Mouse (Mus musculus) midbrain, embryonic 15.5 days (tissue): ENCODE results near the gene 4930518I15Rik. TPM values are rescaled to one million over a fixed set of nuclear protein-coding genes. Genes with fewer than 3 reads are reported as not detected.
A peak's percentile ranks its signal among the peaks of the same experiment; 100 is the strongest.
"Not testable (repeated sequence)": the region's sequence is repeated elsewhere in the genome, so short reads cannot be mapped to it uniquely, and the experiment has no call there.

Experiments
- ATAC-seq: fragments of 200-750 bp; cut with Nextera tagmentation; replicated peaks from 2 replicates; pipeline ENCODE4 v1.8.0; 2017; ENCODE audit warnings: moderate TSS enrichment
- H3K27ac ChIP-seq: fragments of 300-500 bp; sonication (generic); 2 replicates; pipeline ENCODE4 v1.5.1; 2015; ENCODE audit warnings: mild to moderate bottlenecking, inconsistent platforms
- H3K27me3 ChIP-seq: fragments of 300-500 bp; sonication (generic); replicated peaks from 2 replicates; pipeline ENCODE4 v1.6.1; 2015; ENCODE audit warnings: inconsistent platforms
- H3K36me3 ChIP-seq: fragments of 300-500 bp; sonication (generic); replicated peaks from 2 replicates; pipeline ENCODE4 v1.6.1; 2015; ENCODE audit warnings: inconsistent platforms
- H3K4me1 ChIP-seq: fragments of 300-500 bp; sonication (generic); 2 replicates; pipeline ENCODE4 v1.6.1; 2015; ENCODE audit warnings: inconsistent platforms
- H3K4me2 ChIP-seq: fragments of 300-500 bp; sonication (generic); 2 replicates; pipeline ENCODE4 v1.6.1; 2015; ENCODE audit warnings: inconsistent platforms, mild to moderate bottlenecking, moderate library complexity
- H3K4me3 ChIP-seq: fragments of 300-500 bp; sonication (generic); 2 replicates; pipeline ENCODE4 v1.5.1; 2015; ENCODE audit warnings: mild to moderate bottlenecking, inconsistent platforms
- H3K9ac ChIP-seq: fragments of 300-500 bp; sonication (generic); 2 replicates; pipeline ENCODE4 v1.6.1; 2015; ENCODE audit warnings: mild to moderate bottlenecking, inconsistent platforms
- H3K9me3 ChIP-seq: fragments of 300-500 bp; sonication (generic); 2 replicates; pipeline ENCODE4 v1.6.1; 2016; ENCODE audit warnings: inconsistent platforms
- WGBS: fragments of 180-500 bp; shearing (Covaris S2); methylation state at CpG from one replicate; pipeline ENCODE4 v1.1.7; 2015; ENCODE audit warnings: mixed read lengths; 5-methylcytosine and 5-hydroxymethylcytosine counted together
- polyA plus RNA-seq: library from polyadenylated mRNA; unstranded; fragments of >200 nt; fragmentation: Nextera tagmentation; extraction: Ambion mirVana; gene quantifications from 2 replicates; pipeline ENCODE4 v1.2.1, GENCODE M21; 2015

Gene 4930518I15Rik
- polyA plus RNA-seq, 1 experiment from 2014 or later = 11.6 TPM

GRCm38 (mm10) chr2:156892821-156893220, 35.1 kb upstream of the 4930518I15Rik start:
- Histone ChIP-seq H3K27ac (no peak overlapping the region), H3K9me3 (no peaks in the 10 kb centered on the region), H3K9ac (no peak overlapping the region), H3K4me1 (peaks cover 15% of the 10 kb centered on the region), H3K4me3 (no peak overlapping the region), H3K27me3 (no peaks in the 10 kb centered on the region), H3K36me3 (no peaks in the 10 kb centered on the region), H3K4me2 (no peak overlapping the region)
- ATAC-seq = no peak
- 65% methylated on average over 6 of the region's 6 CpGs for WGBS

- Histone ChIP-seq H3K4me2 (no peak overlapping the region), H3K27ac (peak overlapping the region; percentile 2; the same call in 1 of the 2 replicates), H3K9me3 (no peaks in the 10 kb centered on the region), H3K4me1 (peaks cover 15% of the 10 kb centered on the region), H3K4me3 (no peak overlapping the region), H3K27me3 (no peaks in the 10 kb centered on the region), H3K9ac (no peak overlapping the region), H3K36me3 (no peaks in the 10 kb centered on the region)
- peak; percentile 80 for ATAC-seq
- 21% methylated on average over 3 of the region's 3 CpGs for WGBS
Observed at GRCm38 (mm10) chr2:156892240-156892639, 34.5 kb upstream of the 4930518I15Rik start.

- H3K9ac ChIP-seq = no peak overlapping the region
- WGBS = 79% methylated on average over 3 of the region's 3 CpGs
- no peak overlapping the region for H3K27ac ChIP-seq
- H3K27me3 ChIP-seq = no peaks in the 10 kb centered on the region
- peaks cover 15% of the 10 kb centered on the region for H3K4me1 ChIP-seq
- no peak overlapping the region for H3K4me2 ChIP-seq
- no peak overlapping the region for H3K4me3 ChIP-seq
- no peaks in the 10 kb centered on the region for H3K36me3 ChIP-seq
- no peaks in the 10 kb centered on the region for H3K9me3 ChIP-seq
- no peak for ATAC-seq
Observed at GRCm38 (mm10) chr2:156888490-156888889, 30.7 kb upstream of the 4930518I15Rik start.

GRCm38 (mm10) chr2:156887017-156887416, 29.3 kb upstream of the 4930518I15Rik start, which contains the start of gene Sla2:
TSS of gene Sla2 (minus strand) at chr2:156887192.
- Histone ChIP-seq H3K4me1 (peaks cover 3% of the 10 kb centered on the region; the same call in 1 of the 2 replicates), H3K9ac (no peak within 1 kb of the TSS), H3K27me3 (no peaks in the 10 kb centered on the region), H3K9me3 (no peaks in the 10 kb centered on the region), H3K27ac (no peak within 1 kb of the TSS), H3K4me3 (no peak within 1 kb of the TSS), H3K4me2 (no peak within 1 kb of the TSS), H3K36me3 (no peaks in the 10 kb centered on the region)
- no peak for ATAC-seq
- 72% methylated on average over 6 of the region's 6 CpGs for WGBS

GRCm38 (mm10) chr2:156886084-156886631, 28.4 kb upstream of the 4930518I15Rik start:
- ATAC-seq = no peak

GRCm38 (mm10) chr2:156885666-156886065, 27.9 kb upstream of the 4930518I15Rik start:
- not testable (repeated sequence) for H3K4me3 ChIP-seq, H3K9me3 ChIP-seq, H3K27ac ChIP-seq, H3K36me3 ChIP-seq, H3K9ac ChIP-seq, ATAC-seq, H3K4me2 ChIP-seq, H3K4me1 ChIP-seq, H3K27me3 ChIP-seq
- WGBS = 89% methylated on average over 2 of the region's 2 CpGs

More at GRCm38 (mm10) chr2:156886084-156886631, 28.4 kb upstream of the 4930518I15Rik start:
- WGBS = 83% methylated on average over 10 of the region's 10 CpGs
- no peak overlapping the region for H3K4me2 ChIP-seq
- no peak overlapping the region for H3K27ac ChIP-seq
- H3K9me3 ChIP-seq = no peaks in the 10 kb centered on the region
- H3K4me1 ChIP-seq = no peaks in the 10 kb centered on the region
- no peaks in the 10 kb centered on the region for H3K27me3 ChIP-seq
- H3K4me3 ChIP-seq = no peak overlapping the region
- no peaks in the 10 kb centered on the region for H3K36me3 ChIP-seq
- H3K9ac ChIP-seq = no peak overlapping the region

- H3K27me3 ChIP-seq = no peaks in the 10 kb centered on the region
- 91% methylated on average over 10 of the region's 10 CpGs for WGBS
- no peaks in the 10 kb centered on the region for H3K4me1 ChIP-seq
- H3K27ac ChIP-seq = no peak overlapping the region
- no peak for ATAC-seq
- H3K36me3 ChIP-seq = no peaks in the 10 kb centered on the region
- no peak overlapping the region for H3K4me3 ChIP-seq
- no peak overlapping the region for H3K9ac ChIP-seq
- no peaks in the 10 kb centered on the region for H3K9me3 ChIP-seq
- H3K4me2 ChIP-seq = no peak overlapping the region
Observed at GRCm38 (mm10) chr2:156884396-156885211, 26.9 kb upstream of the 4930518I15Rik start.

- 49% methylated on average over 10 of the region's 10 CpGs for WGBS
- Histone ChIP-seq H3K4me1 (no peaks in the 10 kb centered on the region), H3K4me3 (no peak overlapping the region), H3K27ac (no peak overlapping the region), H3K4me2 (no peak overlapping the region), H3K9ac (no peak overlapping the region), H3K27me3 (no peaks in the 10 kb centered on the region), H3K9me3 (no peaks in the 10 kb centered on the region), H3K36me3 (no peaks in the 10 kb centered on the region)
- ATAC-seq = no peak
Observed at GRCm38 (mm10) chr2:156882431-156883001, 24.8 kb upstream of the 4930518I15Rik start.

GRCm38 (mm10) chr2:156879541-156879940, 21.8 kb upstream of the 4930518I15Rik start:
- Histone ChIP-seq H3K9ac (no peak overlapping the region), H3K4me2 (no peak overlapping the region), H3K4me1 (no peaks in the 10 kb centered on the region), H3K4me3 (no peak overlapping the region), H3K27ac (no peak overlapping the region), H3K36me3 (no peaks in the 10 kb centered on the region; the same call in 1 of the 2 replicates), H3K27me3 (no peaks in the 10 kb centered on the region), H3K9me3 (no peaks in the 10 kb centered on the region)
- ATAC-seq = no peak
- WGBS = 67% methylated on average over 3 of the region's 3 CpGs

- Histone ChIP-seq H3K4me2 (no peak overlapping the region), H3K36me3 (peaks cover 2% of the 10 kb centered on the region; the same call in 1 of the 2 replicates), H3K27me3 (no peaks in the 10 kb centered on the region), H3K4me1 (no peaks in the 10 kb centered on the region), H3K27ac (no peak overlapping the region), H3K9ac (no peak overlapping the region), H3K4me3 (no peak overlapping the region), H3K9me3 (no peaks in the 10 kb centered on the region)
- WGBS = 70% methylated on average over 9 of the region's 9 CpGs
- ATAC-seq = no peak
Observed at GRCm38 (mm10) chr2:156877726-156878125, 20.0 kb upstream of the 4930518I15Rik start.

- WGBS = 97% methylated on average over 4 of the region's 4 CpGs
- H3K27ac ChIP-seq = no peak overlapping the region
Observed at GRCm38 (mm10) chr2:156874760-156875510, 17.2 kb upstream of the 4930518I15Rik start.

More at GRCm38 (mm10) chr2:156874760-156875510, 17.2 kb upstream of the 4930518I15Rik start:
- ATAC-seq = no peak
- H3K9me3 ChIP-seq = no peaks in the 10 kb centered on the region
- no peak overlapping the region for H3K4me3 ChIP-seq
- H3K4me2 ChIP-seq = no peak overlapping the region
- no peaks in the 10 kb centered on the region for H3K27me3 ChIP-seq
- no peaks in the 10 kb centered on the region for H3K4me1 ChIP-seq
- peaks cover 9% of the 10 kb centered on the region; the same call in 1 of the 2 replicates for H3K36me3 ChIP-seq
- no peak overlapping the region for H3K9ac ChIP-seq
